Comparison of ENCODE assay signal across 29 mouse cellular contexts in genomic region chr17:83841011-83841410, GRCm38 (mm10). TPM values are rescaled to one million over a fixed set of nuclear protein-coding genes. Genes with fewer than 3 reads are reported as not detected.
"Had no signal": no experiment of that assay in that cellular context is flagged by ENCODE, and none has a peak within 500 bp of the region (broad histone marks: within the 10 kb centered on the region; RNA-seq: fewer than 3 reads in every experiment).

No protein-coding gene starts in this region.

- H3K9me3 ChIP-seq: embryonic facial prominence, embryonic 10.5 days; embryonic facial prominence, embryonic 12.5 days; embryonic facial prominence, embryonic 13.5 days; embryonic facial prominence, embryonic 15.5 days; forebrain, embryonic 10.5 days; forebrain, embryonic 12.5 days; forebrain, embryonic 13.5 days; forebrain, embryonic 15.5 days had no signal

- H3K4me1 ChIP-seq: forebrain, embryonic 13.5 days; forebrain, embryonic 15.5 days had no signal

- H3K4me3 ChIP-seq: embryonic facial prominence, embryonic 10.5 days; embryonic facial prominence, embryonic 12.5 days; embryonic facial prominence, embryonic 13.5 days; embryonic facial prominence, embryonic 15.5 days; erythroblast, embryonic 14.5 days; forebrain, embryonic 10.5 days; forebrain, embryonic 12.5 days; forebrain, embryonic 13.5 days; forebrain, embryonic 15.5 days; gastrocnemius, adult 2 months; heart, adult 2 months had no signal

- ATAC-seq: forebrain, embryonic 13.5 days; forebrain, embryonic 14.5 days; forebrain, embryonic 15.5 days; forebrain, embryonic 16.5 days; forebrain, postnatal 0 days had no signal

- DNase-seq: cerebellum, adult 8-10 months; cerebellum, adult 9-10 months; cerebellum, adult 9-11 months; cerebellum, postnatal 10 days; cerebellum, postnatal 14 days; cerebellum, postnatal 25 days; cerebellum, postnatal 36 days; embryo, embryonic 11 days; forebrain, postnatal 0 days; gastrocnemius, adult 2 months; gastrocnemius, postnatal 10 days; gastrocnemius, postnatal 14 days; gastrocnemius, postnatal 25 days; gastrocnemius, postnatal 36 days; heart, adult 11 months; heart, adult 18-20 months; heart, adult 2 months had no signal

- H3K4me2 ChIP-seq: embryonic facial prominence, embryonic 12.5 days; embryonic facial prominence, embryonic 13.5 days; embryonic facial prominence, embryonic 15.5 days; forebrain, embryonic 12.5 days; forebrain, embryonic 13.5 days; forebrain, embryonic 15.5 days had no signal

- H3K27me3 ChIP-seq: embryonic facial prominence, embryonic 12.5 days; embryonic facial prominence, embryonic 15.5 days; forebrain, embryonic 12.5 days; forebrain, embryonic 13.5 days; forebrain, embryonic 15.5 days had no signal

- H3K36me3 ChIP-seq: embryonic facial prominence, embryonic 10.5 days; embryonic facial prominence, embryonic 12.5 days; embryonic facial prominence, embryonic 13.5 days; embryonic facial prominence, embryonic 15.5 days; forebrain, embryonic 10.5 days; forebrain, embryonic 12.5 days; forebrain, embryonic 15.5 days had no signal

- H3K27ac ChIP-seq: embryonic facial prominence, embryonic 10.5 days; embryonic facial prominence, embryonic 12.5 days; embryonic facial prominence, embryonic 13.5 days; embryonic facial prominence, embryonic 15.5 days; forebrain, embryonic 10.5 days; forebrain, embryonic 12.5 days; forebrain, embryonic 13.5 days; forebrain, embryonic 15.5 days; gastrocnemius, adult 2 months; heart, adult 2 months had no signal

- H3K9ac ChIP-seq: embryonic facial prominence, embryonic 12.5 days; embryonic facial prominence, embryonic 13.5 days; embryonic facial prominence, embryonic 15.5 days; forebrain, embryonic 12.5 days; forebrain, embryonic 13.5 days; forebrain, embryonic 15.5 days; forebrain, postnatal 0 days had no signal

RNA-seq across cellular contexts. Expression of gene Haao, which starts 6.8 kb away (rescaled TPM):
- total RNA-seq: forebrain, postnatal 0 days; gastrocnemius, adult 2 months; gastrocnemius, postnatal 14 days; gastrocnemius, postnatal 25 days; gastrocnemius, postnatal 36 days had no signal
- polyA plus RNA-seq: embryonic facial prominence, embryonic 10.5 days; erythroblast, embryonic 14.5 days; forebrain, embryonic 11.5 days; forebrain, embryonic 12.5 days; forebrain, embryonic 13.5 days; forebrain, embryonic 15.5 days; forebrain, postnatal 0 days had no signal
